Mouse (Mus musculus) neural tube, embryonic 14.5 days (tissue): ENCODE measurements around the gene Lypd6b. TPM values are rescaled to one million over a fixed set of nuclear protein-coding genes. Genes with fewer than 3 reads are reported as not detected.

Source experiments
- ATAC-seq: fragments of 200-750 bp; cut with Nextera tagmentation; 2 replicates; pipeline ENCODE4 v1.8.0; 2017; ENCODE audit warnings: low read depth, mild to moderate bottlenecking, moderate TSS enrichment, moderate library complexity
- H3K27ac ChIP-seq: fragments of 300-500 bp; sonication (generic); 2 replicates; pipeline ENCODE4 v1.5.1; 2014; ENCODE audit warnings: low read depth, mild to moderate bottlenecking, control low read depth, low read length, moderate library complexity, mixed read lengths
- H3K27me3 ChIP-seq: fragments of 300-500 bp; sonication (generic); 2 replicates; pipeline ENCODE4 v1.6.1; 2014; ENCODE audit warnings: low read length; ENCODE audit not compliant: control insufficient read depth, insufficient read depth
- H3K36me3 ChIP-seq: fragments of 300-500 bp; sonication (generic); 2 replicates; pipeline ENCODE4 v1.6.1; 2014; ENCODE audit warnings: low read length, mixed read lengths; ENCODE audit not compliant: control insufficient read depth, insufficient read depth
- H3K4me1 ChIP-seq: fragments of 300-500 bp; sonication (generic); 2 replicates; pipeline ENCODE4 v1.6.1; 2014; ENCODE audit warnings: low read length; ENCODE audit not compliant: control insufficient read depth, insufficient read depth
- H3K4me2 ChIP-seq: fragments of 300-500 bp; sonication (generic); 2 replicates; pipeline ENCODE4 v1.6.1; 2014; ENCODE audit warnings: mild to moderate bottlenecking, low read depth, low read length, control low read depth
- H3K4me3 ChIP-seq: fragments of 300-500 bp; sonication (generic); 2 replicates; pipeline ENCODE4 v1.5.1; 2014; ENCODE audit warnings: low read depth, low read length, control low read depth, mixed read lengths
- H3K9ac ChIP-seq: fragments of 300-500 bp; sonication (generic); replicated peaks from 2 replicates; pipeline ENCODE4 v1.6.1; 2014; ENCODE audit warnings: low read depth, mild to moderate bottlenecking, control low read depth, low read length, mixed read lengths
- H3K9me3 ChIP-seq: fragments of 300-500 bp; sonication (generic); 2 replicates; pipeline ENCODE4 v1.6.1; 2016; ENCODE audit warnings: low read length; ENCODE audit not compliant: control insufficient read depth
- WGBS: fragments of 180-500 bp; shearing (Covaris S2); extraction: QIAGEN DNeasy Blood & Tissue Kit; methylation state at CpG from one replicate; pipeline ENCODE4 v1.1.7; 2014; 5-methylcytosine and 5-hydroxymethylcytosine counted together
- polyA plus RNA-seq: library from polyadenylated mRNA; unstranded; fragments of >200 nt; fragmentation: Nextera tagmentation; extraction: Ambion mirVana; gene quantifications from 2 replicates; pipeline ENCODE4 v1.2.1, GENCODE M21; 2014

The Lypd6b gene
- polyA plus RNA-seq, 1 experiment from 2014 or later: 24.6 TPM

- 32% methylated on average over 3 of the region's 3 CpGs for WGBS
- Histone ChIP-seq H3K4me1 (no peaks in the 10 kb centered on the region), H3K36me3 (no peaks in the 10 kb centered on the region), H3K9ac (no peak overlapping the region), H3K4me3 (no peak overlapping the region), H3K27ac (no peak overlapping the region), H3K9me3 (no peaks in the 10 kb centered on the region), H3K4me2 (no peak overlapping the region), H3K27me3 (no peaks in the 10 kb centered on the region)
- no peak for ATAC-seq
Observed at GRCm38 (mm10) chr2:49984780-49985179, 197.3 kb downstream of the Lypd6b start.

DNA sequence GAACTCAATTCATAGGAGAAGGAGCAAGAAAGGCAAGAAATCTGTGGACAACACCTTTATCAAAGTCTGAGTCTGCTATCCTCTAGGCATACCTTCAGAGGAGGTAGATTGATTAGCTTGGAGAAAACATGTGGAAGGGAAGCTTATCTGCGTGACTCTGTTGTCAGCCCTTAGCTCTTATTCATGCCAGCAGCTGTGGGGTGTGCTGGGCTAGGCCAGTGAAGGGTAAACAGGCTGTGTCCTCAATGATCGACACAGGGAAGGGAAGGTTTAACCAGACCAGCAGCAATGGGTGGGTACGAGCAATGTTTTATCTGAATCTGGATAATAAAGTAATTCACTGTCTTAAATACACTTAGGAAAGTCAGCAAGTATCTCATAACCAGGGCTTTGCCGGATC lies 208.4 kb downstream of the Lypd6b start:
- no peak for ATAC-seq
- Histone ChIP-seq H3K9me3 (no peaks in the 10 kb centered on the region), H3K27ac (no peak overlapping the region), H3K36me3 (no peaks in the 10 kb centered on the region), H3K4me2 (no peak overlapping the region), H3K9ac (no peak overlapping the region), H3K27me3 (no peaks in the 10 kb centered on the region), H3K4me1 (no peaks in the 10 kb centered on the region), H3K4me3 (no peak overlapping the region)
- WGBS: 94% methylated on average over 4 of the region's 4 CpGs

- Histone ChIP-seq H3K27me3 (no peaks in the 10 kb centered on the region), H3K4me3 (no peak overlapping the region), H3K4me1 (no peaks in the 10 kb centered on the region), H3K9ac (no peak overlapping the region), H3K27ac (no peak overlapping the region), H3K36me3 (no peaks in the 10 kb centered on the region), H3K4me2 (no peak overlapping the region), H3K9me3 (no peaks in the 10 kb centered on the region)
- ATAC-seq: no peak
- WGBS: 76% methylated on average over 1 of the region's 1 CpGs
Observed at GRCm38 (mm10) chr2:49997216-49997615, 209.7 kb downstream of the Lypd6b start.

Other genes with a start within 250 kb of the Lypd6b start
- 218 and 254 TPM in 2 replicates for gene Kif5c, start 168.4 kb upstream of the Lypd6b start, polyA plus RNA-seq